In the genomic region with DNA sequence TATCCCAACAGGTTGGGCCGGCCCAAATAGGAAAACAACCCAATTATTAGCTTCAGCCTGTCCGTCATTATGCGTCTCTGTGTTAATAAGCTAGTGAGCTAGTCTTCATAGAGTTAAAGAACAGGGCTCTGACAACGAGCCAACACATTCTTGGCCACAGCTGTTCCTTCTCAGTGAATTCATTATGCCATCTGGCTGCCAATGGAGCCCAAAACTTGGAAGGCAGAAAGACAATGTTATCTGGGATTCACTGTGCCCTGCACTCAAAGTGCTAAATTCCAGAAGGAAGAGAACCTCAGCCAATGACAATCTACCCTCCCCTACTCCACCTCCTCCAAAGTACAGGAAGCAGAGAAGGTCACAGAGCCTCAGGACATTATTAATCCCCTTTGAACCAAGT, we compare ENCODE assay signal across 7 mouse cellular contexts. TPM values are rescaled to one million over a fixed set of nuclear protein-coding genes. Genes with fewer than 3 reads are reported as not detected.
A peak's percentile ranks its signal among the peaks of the same experiment; 100 is the strongest.
DNase-seq lines count a peak whose midpoint lies in the region; ATAC-seq lines count a peak whose summit lies in the region.

No protein-coding gene starts in this region.

- H3K4me3 ChIP-seq in kidney, embryonic 14.5 days (ENCODE audit: low read length), result no peak overlapping the region
- no peak overlapping the region for H3K4me3 ChIP-seq in forebrain, embryonic 14.5 days (ENCODE audit: low read depth, low read length)

- H3K9me3 ChIP-seq in kidney, embryonic 14.5 days (ENCODE audit: control insufficient read depth, low read length), result no peaks in the 10 kb centered on the region
- peaks cover 3% of the 10 kb centered on the region; the same call in 1 of the 2 replicates for H3K9me3 ChIP-seq in forebrain, embryonic 14.5 days (replicated peaks; ENCODE audit: control insufficient read depth, low read length)

- H3K9ac ChIP-seq in kidney, embryonic 14.5 days (ENCODE audit: low read depth, low read length), result no peak overlapping the region
- H3K9ac ChIP-seq in forebrain, embryonic 14.5 days (ENCODE audit: low read length), result no peak overlapping the region

- peak; percentile 79 to 85 for DNase-seq in kidney, adult 8-10 months
- DNase-seq in forebrain, embryonic 14.5 days (ENCODE audit: low spot score), result peak; percentile 97
- peak; percentile 41 to 76 for DNase-seq in heart, postnatal 14 days
- peak; percentile 78 to 95 for DNase-seq in left cerebral cortex, postnatal 25 days (ENCODE audit: low spot score in 2 of 2)
- no peak for DNase-seq in ovary, postnatal 10 days (ENCODE audit: low spot score)
- no peak for DNase-seq in thymus, adult 18-20 months

- no peaks in the 10 kb centered on the region for H3K4me1 ChIP-seq in kidney, embryonic 14.5 days (ENCODE audit: control insufficient read depth, insufficient read depth, low read length)
- H3K4me1 ChIP-seq in forebrain, embryonic 14.5 days (ENCODE audit: control insufficient read depth, insufficient read depth, low read length), result 0 out of 2 replicates have a peak, but pooled peaks cover 9% of the 10 kb centered on the region

- no peak overlapping the region for H3K4me2 ChIP-seq in kidney, embryonic 14.5 days (replicated peaks; ENCODE audit: low read depth, low read length)
- H3K4me2 ChIP-seq in forebrain, embryonic 14.5 days (ENCODE audit: low read length), result no peak overlapping the region

- no peak for ATAC-seq in kidney, embryonic 14.5 days (ENCODE audit: low FRiP score, low TSS enrichment)
- peak; percentile 93 for ATAC-seq in forebrain, embryonic 14.5 days

- no peaks in the 10 kb centered on the region for H3K36me3 ChIP-seq in kidney, embryonic 14.5 days (ENCODE audit: control insufficient read depth, insufficient read depth, low read length)
- H3K36me3 ChIP-seq in forebrain, embryonic 14.5 days (ENCODE audit: control insufficient read depth, insufficient read depth, low read length), result no peaks in the 10 kb centered on the region

- intact Hi-C loops in heart, postnatal 14 days (cut with DNase I), result no loop called here
- intact Hi-C loops in left cerebral cortex, postnatal 25 days (cut with DNase I), result loop anchor here (5.0 kb wide), 1 partner anchor 57 kb away; a partner anchor contains a TSS

- H3K27ac ChIP-seq in kidney, embryonic 14.5 days (ENCODE audit: low read depth, low read length), result no peak overlapping the region
- peak overlapping the region; percentile 64 for H3K27ac ChIP-seq in forebrain, embryonic 14.5 days (ENCODE audit: low read depth, low read length)

- WGBS in kidney, embryonic 14.5 days, result 72% methylated on average over 4 of the region's 4 CpGs
- whole genome bisulfite sequencing in forebrain, embryonic 14.5 days, result 11% methylated on average over 4 of the region's 4 CpGs

- no peaks in the 10 kb centered on the region for H3K27me3 ChIP-seq in kidney, embryonic 14.5 days (ENCODE audit: control insufficient read depth, insufficient read depth, low read length)
- no peaks in the 10 kb centered on the region for H3K27me3 ChIP-seq in forebrain, embryonic 14.5 days (replicated peaks; ENCODE audit: control insufficient read depth, insufficient read depth, low read length)

RNA-seq across cellular contexts. Expression of a gene that starts 26.5 kb away (rescaled TPM):
- 1.1 and 2.1 TPM in 2 replicates for polyA plus RNA-seq in kidney, embryonic 14.5 days (2014; fragmentation: Nextera tagmentation; extraction: Ambion mirVana)
- 0.31 and 0.42 TPM in 2 replicates for polyA plus RNA-seq in forebrain, embryonic 14.5 days (2014; fragmentation: Nextera tagmentation; extraction: Ambion mirVana)
- total RNA-seq in heart, postnatal 14 days (2021), result 1 to 10 TPM; 4.4 TPM
- total RNA-seq in left cerebral cortex, postnatal 25 days (2021), result 1 to 10 TPM; 1.9 to 2.1 TPM

RNA-seq across cellular contexts. Expression of a gene that starts 26.8 kb away (rescaled TPM):
- polyA plus RNA-seq in kidney, embryonic 14.5 days (2014; fragmentation: Nextera tagmentation; extraction: Ambion mirVana), result 0.33 and 0.62 TPM in 2 replicates
- polyA plus RNA-seq in forebrain, embryonic 14.5 days (2014; fragmentation: Nextera tagmentation; extraction: Ambion mirVana), result 0.04 and 0.12 TPM in 2 replicates
- total RNA-seq in heart, postnatal 14 days (2021), result not detected
- total RNA-seq in left cerebral cortex, postnatal 25 days (2021), result under 1 TPM in 1 of 2 experiments, not detected in 1; 0.14 TPM

RNA-seq across cellular contexts. Expression of a gene that starts 56.6 kb away (rescaled TPM):
- polyA plus RNA-seq in kidney, embryonic 14.5 days (2014; fragmentation: Nextera tagmentation; extraction: Ambion mirVana), result 10.7 and 11.2 TPM in 2 replicates
- 11.9 and 14.5 TPM in 2 replicates for polyA plus RNA-seq in forebrain, embryonic 14.5 days (2014; fragmentation: Nextera tagmentation; extraction: Ambion mirVana)
- 10 to 100 TPM; 35.7 to 49.1 TPM for total RNA-seq in heart, postnatal 14 days (2021)
- total RNA-seq in left cerebral cortex, postnatal 25 days (2021), result 10 to 100 TPM; 46.4 to 51.0 TPM

Comparison
In these comparisons a context has a peak if more than half of its experiments do, and no peak if none do; other contexts are left out.
1. DNase-seq: peak in kidney, adult 8-10 months (2 of 2), forebrain, embryonic 14.5 days (single experiment), heart, postnatal 14 days (2 of 2) and left cerebral cortex, postnatal 25 days (2 of 2); none in ovary, postnatal 10 days (single experiment) and thymus, adult 18-20 months (0 of 2).